Mouse (Mus musculus) macrophage (primary cell): ENCODE data around the gene Man2a1. TPM values are rescaled to one million over a fixed set of nuclear protein-coding genes. Genes with fewer than 3 reads are reported as not detected.
A peak's percentile ranks its signal among the peaks of the same experiment; 100 is the strongest.

Experiments used
- H3K27ac ChIP-seq: fragments of 350-480 bp; formaldehyde crosslinking; 2 replicates; pipeline ENCODE4 v1.9.0; 2021
- H3K36me3 ChIP-seq: fragments of 350-480 bp; formaldehyde crosslinking; 2 replicates; pipeline ENCODE4 v1.9.0; 2021; ENCODE audit errors: inconsistent target
- H3K4me3 ChIP-seq: fragments of 350-480 bp; formaldehyde crosslinking; 2 replicates; pipeline ENCODE4 v1.9.0; 2021; ENCODE audit errors: inconsistent target
- H3K79me2 ChIP-seq: fragments of 350-480 bp; formaldehyde crosslinking; 2 replicates; pipeline ENCODE4 v1.9.0; 2021; ENCODE audit errors: inconsistent target
- WGBS: methylation state at CpG from one replicate; pipeline ENCODE4 v1.1.7; 2026; ENCODE audit warnings: inconsistent platforms; ENCODE audit not compliant: missing documents; 5-methylcytosine and 5-hydroxymethylcytosine counted together
- polyA plus RNA-seq: library from polyadenylated mRNA; stranded (reverse); fragments of 250-400 nt; gene quantifications from 3 replicates; pipeline ENCODE4 v1.2.4, GENCODE M21; 2018; ENCODE audit warnings: inconsistent platforms

Man2a1 gene
- polyA plus RNA-seq, 1 experiment from 2014 or later = 83.0 TPM

DNA sequence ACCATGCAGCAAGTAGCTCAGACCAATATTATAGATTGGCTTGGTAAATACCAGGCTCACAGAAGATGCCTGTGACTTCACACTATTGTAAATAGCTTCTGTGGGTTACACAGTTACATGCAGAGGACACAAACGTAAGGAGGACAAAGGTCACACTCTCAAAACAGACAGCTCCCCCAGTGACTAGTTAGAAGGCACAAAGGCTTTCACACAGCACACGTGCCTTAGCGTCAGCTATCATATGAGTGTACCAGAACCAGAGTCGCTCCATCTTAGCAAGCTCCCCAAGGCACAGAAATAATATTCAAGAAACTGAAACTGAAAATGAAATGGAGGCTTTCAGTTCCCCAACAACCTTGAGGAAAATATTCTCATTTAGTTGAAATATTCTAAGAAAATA, 10.1 kb upstream of the Man2a1 start:
- no peaks in the 10 kb centered on the region for H3K36me3 ChIP-seq
- 73% methylated on average over 4 of the region's 4 CpGs for WGBS
- H3K27ac ChIP-seq = no peak overlapping the region
- H3K79me2 ChIP-seq = no peaks in the 10 kb centered on the region
- no peak overlapping the region for H3K4me3 ChIP-seq

DNA sequence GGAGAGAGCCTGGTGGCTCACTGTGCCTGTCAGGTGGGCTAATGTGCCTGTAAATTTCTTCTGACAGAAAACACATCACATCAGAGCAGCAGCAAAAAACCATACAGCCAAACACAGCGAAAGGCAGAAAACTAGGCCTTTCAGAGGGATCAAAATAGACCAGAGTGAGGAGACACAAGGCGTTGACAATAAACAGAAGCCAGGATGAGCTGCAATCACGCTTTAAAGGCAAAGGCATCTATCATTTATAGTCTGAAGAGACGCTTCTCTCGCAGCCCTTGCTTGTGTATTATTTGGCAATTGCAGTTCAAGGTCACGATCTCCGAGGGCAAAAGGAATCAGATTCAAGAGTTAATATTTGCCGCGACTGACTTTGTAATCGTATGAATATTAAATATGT, 9.2 kb upstream of the Man2a1 start:
- H3K79me2 ChIP-seq = no peaks in the 10 kb centered on the region
- H3K4me3 ChIP-seq = no peak overlapping the region
- no peak overlapping the region for H3K27ac ChIP-seq
- H3K36me3 ChIP-seq = no peaks in the 10 kb centered on the region
- WGBS = 96% methylated on average over 10 of the region's 10 CpGs

DNA sequence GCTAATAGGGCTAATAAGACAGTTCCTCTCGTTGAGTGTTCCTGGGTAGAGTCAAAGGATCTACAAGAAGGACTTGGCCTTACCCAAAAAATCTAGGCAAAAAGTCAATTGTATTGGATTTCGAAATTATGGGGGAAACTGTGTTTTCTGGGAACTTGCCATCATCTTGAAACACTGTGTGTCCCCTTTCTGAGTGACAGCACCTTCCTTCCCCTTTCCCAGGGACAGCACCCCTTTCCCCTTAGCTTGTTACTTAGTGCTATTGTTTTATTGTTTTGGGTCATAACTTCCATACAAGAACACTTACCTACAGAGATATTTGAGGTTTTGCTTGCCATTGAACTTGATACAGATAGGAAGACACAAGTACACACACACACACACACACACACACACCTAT, 8.2 kb upstream of the Man2a1 start:
- H3K36me3 ChIP-seq = no peaks in the 10 kb centered on the region
- WGBS = 9% methylated on average over 2 of the region's 2 CpGs

DNA sequence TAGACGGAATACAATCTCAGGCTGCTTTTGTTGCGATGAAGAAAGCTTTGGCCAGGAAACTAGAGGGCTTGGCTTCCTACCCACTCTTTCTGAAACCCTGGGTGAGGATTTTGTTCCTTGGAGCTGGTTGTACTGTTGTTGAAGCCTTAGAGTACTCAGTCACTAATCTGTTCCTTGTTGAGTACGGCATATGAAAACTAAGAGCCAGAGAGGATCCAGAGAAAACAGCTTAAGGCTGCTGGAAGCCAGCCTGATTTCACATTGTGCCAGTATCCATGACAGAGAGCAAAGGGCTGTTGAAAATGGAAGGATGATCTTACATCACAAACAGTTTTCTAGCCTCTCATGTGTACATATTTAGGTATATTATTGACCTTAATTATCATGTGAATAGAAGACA, 7.7 kb upstream of the Man2a1 start:
- no peaks in the 10 kb centered on the region for H3K79me2 ChIP-seq
- H3K4me3 ChIP-seq = no peak overlapping the region
- no peak overlapping the region for H3K27ac ChIP-seq
- H3K36me3 ChIP-seq = no peaks in the 10 kb centered on the region
- WGBS = 86% methylated on average over 3 of the region's 3 CpGs

More for the DNA sequence above, 8.2 kb upstream of the Man2a1 start:
- Histone ChIP-seq H3K4me3 (no peak overlapping the region), H3K27ac (no peak overlapping the region), H3K79me2 (no peaks in the 10 kb centered on the region)

DNA sequence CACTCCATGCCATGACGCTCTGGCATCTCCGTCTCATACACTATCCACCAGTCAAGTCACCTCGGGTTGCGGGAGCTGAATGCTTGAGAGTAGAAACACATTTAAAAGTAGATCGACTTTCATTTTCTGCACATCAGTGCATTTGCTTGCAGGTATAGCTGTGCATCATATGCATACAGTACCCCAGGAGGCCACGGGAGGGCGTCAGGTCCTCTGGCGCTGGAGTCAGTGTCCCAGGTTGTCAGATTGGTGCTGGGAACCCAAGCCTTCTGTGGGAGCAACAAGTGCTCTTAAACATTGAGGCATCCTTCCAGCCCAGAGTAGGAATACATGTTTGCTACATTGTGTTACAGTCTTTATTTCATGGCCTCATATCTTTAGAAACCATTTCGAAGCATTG, 2.8 kb upstream of the Man2a1 start:
- 91% methylated on average over 9 of the region's 9 CpGs for WGBS
- H3K36me3 ChIP-seq = no peaks in the 10 kb centered on the region
- H3K79me2 ChIP-seq = peaks cover 13% of the 10 kb centered on the region
- no peak overlapping the region for H3K27ac ChIP-seq
- H3K4me3 ChIP-seq = no peak overlapping the region

DNA sequence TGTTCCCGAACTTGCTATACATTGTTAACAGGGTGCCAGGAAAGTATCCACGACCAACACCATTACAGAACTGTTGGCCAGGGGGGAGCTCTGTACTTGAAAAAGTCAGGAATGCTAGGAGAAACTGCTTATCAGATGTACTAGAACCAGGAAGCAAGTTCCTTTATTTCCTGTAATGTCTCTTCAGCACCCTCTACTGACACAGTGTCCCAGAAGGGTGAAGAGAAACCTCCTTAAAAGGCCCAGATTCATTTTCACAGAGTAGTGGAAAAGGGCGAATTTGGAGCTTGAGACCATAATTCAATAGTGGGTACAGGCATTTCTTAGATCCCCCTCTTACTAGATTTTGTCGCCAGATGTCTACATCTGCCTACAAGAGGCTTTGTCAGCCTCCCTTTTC, 620 bp upstream of the Man2a1 start:
- WGBS = 40% methylated on average over 4 of the region's 4 CpGs
- peaks cover 34% of the 10 kb centered on the region for H3K79me2 ChIP-seq
- no peaks in the 10 kb centered on the region for H3K36me3 ChIP-seq
- H3K27ac ChIP-seq = peak overlapping the region; percentile 75
- peak overlapping the region; percentile 38 for H3K4me3 ChIP-seq

DNA sequence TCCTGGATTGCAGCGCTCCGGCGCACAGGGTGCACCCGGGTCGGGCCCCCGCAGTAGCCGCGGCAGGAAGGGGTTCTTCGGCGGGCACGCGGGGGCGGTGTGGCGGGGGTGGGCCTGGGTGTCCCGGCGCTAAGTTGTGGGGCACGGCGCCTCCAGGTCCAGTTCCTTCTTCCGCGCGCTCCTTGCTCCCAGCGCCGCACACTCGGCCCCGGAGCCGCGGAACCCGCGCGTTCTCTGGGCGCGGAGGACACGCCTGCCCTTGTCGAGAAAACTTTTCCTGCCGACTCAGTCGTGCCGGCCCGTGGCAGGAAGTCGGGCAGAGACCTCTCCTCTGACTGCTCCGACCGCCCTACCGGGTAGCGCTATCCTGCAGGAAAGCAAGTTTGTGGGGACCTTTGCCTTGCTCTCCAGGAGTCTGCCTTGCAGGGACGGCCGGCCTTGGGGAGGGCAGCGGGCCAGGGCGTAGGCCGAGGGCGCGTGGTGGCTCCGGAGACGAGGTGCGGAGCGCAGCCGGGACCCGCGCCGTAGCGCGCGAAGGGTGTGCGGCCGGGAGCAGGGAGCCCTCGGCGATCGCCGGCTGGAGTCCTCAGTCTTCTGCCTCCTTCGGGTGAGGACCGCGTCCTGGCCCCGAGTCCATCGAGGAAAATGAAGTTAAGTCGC, 685 bp downstream of the Man2a1 start:
- Histone ChIP-seq H3K36me3 (no peaks in the 10 kb centered on the region), H3K79me2 (peaks cover 47% of the 10 kb centered on the region), H3K27ac (peak overlapping the region; percentile 73), H3K4me3 (peak overlapping the region; percentile 62)
- WGBS = under 1% methylated on average over 70 of the region's 73 CpGs

DNA sequence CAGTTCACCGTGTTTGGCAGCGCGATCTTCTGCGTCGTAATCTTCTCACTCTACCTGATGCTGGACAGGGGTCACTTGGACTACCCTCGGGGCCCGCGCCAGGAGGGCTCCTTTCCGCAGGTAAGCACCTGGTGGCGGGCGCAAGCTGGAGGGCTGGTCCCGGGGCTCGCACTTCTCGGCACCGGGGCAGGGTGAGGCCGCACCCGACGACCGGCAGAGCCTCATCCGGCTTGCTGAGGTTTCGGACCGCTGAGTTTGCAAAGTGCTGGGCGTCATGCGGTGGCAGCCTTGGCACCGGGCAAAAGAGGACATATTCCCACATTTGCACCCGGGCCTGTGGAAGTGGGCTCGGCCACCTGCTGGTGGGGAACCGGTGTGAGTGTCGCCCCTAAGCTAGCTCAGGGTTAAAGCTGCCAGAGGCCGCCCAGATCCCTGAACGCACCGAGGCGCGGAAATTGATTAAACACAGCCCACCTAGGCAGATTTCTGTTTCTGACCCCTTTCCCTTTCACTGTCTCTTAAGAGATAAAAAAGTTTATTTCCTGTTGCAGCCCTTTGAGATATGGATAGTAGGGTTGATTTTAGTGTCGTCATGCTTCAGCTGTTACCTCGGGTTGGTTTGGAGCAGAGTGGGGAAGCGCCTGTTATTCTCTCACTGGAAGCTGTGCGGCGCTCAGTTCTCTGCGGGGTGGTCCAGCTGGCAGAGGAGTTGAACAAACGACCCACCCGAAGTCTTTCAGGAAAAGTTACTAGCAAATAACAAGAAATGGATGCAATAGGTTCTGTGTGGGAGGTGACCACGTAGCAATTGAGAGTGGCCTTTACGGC, 1.4 kb downstream of the Man2a1 start:
- Histone ChIP-seq H3K27ac (peak overlapping the region; percentile 73), H3K36me3 (no peaks in the 10 kb centered on the region)

DNA sequence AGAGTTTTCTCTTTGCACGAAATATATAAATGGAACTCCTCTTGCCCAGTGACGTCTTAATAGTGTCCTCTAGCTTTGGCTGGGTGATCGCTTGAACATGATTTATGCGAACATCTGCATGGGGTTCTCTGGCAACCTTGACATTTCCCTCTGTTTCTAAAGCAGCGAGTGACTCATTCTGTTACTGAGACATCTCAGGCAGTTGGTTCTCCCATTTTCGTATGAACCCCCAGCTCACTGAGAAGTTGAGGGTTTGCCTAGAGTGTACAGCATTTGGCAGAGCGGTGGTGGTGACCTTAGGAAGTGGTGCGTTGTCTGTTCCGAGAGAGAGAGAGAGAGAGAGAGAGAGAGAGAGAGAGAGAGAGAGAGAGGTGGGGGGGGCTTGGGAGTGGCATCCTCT, 2.6 kb downstream of the Man2a1 start:
- Histone ChIP-seq H3K79me2 (peaks cover 67% of the 10 kb centered on the region), H3K36me3 (no peaks in the 10 kb centered on the region), H3K27ac (no peak overlapping the region), H3K4me3 (peak overlapping the region; percentile 62; the same call in 1 of the 2 replicates)
- WGBS = 73% methylated on average over 8 of the region's 9 CpGs

More for the DNA sequence above, 1.4 kb downstream of the Man2a1 start:
- peaks cover 55% of the 10 kb centered on the region for H3K79me2 ChIP-seq
- H3K4me3 ChIP-seq = peak overlapping the region; percentile 62
- whole genome bisulfite sequencing = 4% methylated on average over 44 of the region's 44 CpGs

DNA sequence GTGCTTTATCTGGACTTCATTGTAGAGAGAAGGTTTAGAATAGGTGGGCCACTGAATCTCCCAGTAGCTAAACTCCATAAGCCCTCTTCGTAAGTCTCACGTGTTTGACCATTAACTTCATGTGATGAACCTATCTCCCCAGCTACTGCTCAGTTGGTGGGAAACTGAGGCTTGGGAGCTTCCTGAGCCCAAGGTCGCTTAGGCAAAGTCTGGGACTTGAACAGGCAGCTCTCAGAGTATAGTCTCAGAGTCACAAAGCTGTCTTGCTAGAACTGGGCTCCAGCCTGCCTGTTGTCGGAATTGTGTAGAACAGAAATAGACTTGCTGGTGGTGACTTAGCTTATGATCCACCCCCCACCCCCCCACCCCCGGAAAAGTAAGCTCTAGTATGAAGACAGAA, 3.0 kb downstream of the Man2a1 start:
- Histone ChIP-seq H3K27ac (no peak overlapping the region), H3K4me3 (no peak overlapping the region), H3K79me2 (peaks cover 71% of the 10 kb centered on the region), H3K36me3 (no peaks in the 10 kb centered on the region)
- 93% methylated on average over 4 of the region's 5 CpGs for WGBS

DNA sequence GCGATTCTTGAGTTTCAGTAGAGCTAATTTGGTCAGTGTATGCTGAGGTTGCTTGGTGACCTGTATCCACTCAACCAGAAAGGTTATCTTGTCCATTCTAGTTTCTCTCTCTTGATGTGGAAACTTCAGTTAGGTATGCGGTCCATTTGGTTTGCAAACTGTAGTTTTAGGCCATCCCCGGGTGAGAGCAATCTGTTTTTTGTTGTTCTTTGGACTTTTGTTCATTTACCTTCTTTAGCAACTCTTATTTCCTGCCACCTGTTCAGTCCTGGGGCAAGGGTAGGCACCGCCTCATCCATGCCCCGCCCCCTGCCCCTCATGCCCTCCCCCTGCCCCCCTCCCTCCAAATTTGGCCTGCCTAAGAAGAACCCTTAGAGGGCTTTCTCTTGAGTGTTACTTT, 3.6 kb downstream of the Man2a1 start:
- Histone ChIP-seq H3K27ac (no peak overlapping the region), H3K36me3 (no peaks in the 10 kb centered on the region), H3K79me2 (peaks cover 76% of the 10 kb centered on the region), H3K4me3 (no peak overlapping the region)
- 94% methylated on average over 5 of the region's 5 CpGs for WGBS

DNA sequence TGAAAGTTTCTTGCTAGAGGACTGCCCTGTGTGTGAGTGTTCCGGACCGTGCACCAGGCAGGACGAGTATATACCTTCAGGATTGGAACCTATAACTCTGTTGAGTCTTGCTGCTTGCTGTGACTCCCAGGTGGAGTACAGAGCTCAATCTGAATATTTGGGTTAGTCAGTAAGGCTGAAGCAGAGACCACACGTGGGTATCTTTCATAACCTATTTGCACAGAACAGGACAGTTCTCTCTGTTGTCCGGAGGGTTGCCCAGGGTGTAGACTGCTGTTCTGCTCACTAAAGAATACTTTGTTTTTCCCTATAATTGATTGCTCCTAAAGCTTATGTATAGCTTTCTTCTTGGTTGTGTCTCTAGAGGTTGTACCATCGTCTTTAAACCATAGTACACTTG, 7.7 kb downstream of the Man2a1 start:
- Histone ChIP-seq H3K4me3 (no peak overlapping the region), H3K79me2 (peaks cover 99% of the 10 kb centered on the region), H3K27ac (no peak overlapping the region), H3K36me3 (peaks cover 7% of the 10 kb centered on the region; the same call in 1 of the 2 replicates)
- 91% methylated on average over 6 of the region's 6 CpGs for WGBS

DNA sequence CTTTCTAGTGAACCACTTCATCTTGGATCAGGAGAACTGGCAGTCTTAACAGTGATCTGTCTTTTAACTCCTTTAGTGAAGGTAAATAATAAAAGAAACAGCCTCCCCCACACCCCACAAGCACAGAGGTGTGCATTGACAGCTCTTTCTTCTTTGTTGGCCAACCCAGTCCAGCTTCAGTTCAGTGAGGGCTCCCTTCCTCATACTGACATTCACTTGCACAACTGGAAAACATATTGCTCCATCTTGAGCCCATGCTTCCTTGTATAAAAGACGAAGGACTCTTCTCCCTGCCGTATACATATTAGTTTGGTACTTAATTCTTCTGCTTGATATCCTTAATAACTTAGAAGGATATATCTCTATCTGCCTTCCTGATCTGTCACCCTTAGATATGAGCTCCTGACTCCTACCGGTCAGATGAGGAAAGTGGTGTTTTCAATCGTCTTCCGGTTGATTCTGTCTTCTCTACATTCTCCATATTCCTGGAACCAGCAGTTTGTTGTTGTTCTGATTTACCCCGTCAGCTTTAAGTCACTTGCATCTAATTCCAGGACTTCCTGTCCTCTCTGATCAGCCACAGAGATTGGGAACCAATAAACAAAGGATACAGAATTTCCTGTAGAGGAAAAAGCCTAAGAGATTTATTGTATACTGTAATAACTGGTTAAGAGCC, 8.5 kb downstream of the Man2a1 start:
- H3K36me3 ChIP-seq = peaks cover 7% of the 10 kb centered on the region; the same call in 1 of the 2 replicates
- no peak overlapping the region for H3K4me3 ChIP-seq
- peaks cover 99% of the 10 kb centered on the region for H3K79me2 ChIP-seq
- H3K27ac ChIP-seq = no peak overlapping the region
- 68% methylated on average over 6 of the region's 6 CpGs for WGBS

DNA sequence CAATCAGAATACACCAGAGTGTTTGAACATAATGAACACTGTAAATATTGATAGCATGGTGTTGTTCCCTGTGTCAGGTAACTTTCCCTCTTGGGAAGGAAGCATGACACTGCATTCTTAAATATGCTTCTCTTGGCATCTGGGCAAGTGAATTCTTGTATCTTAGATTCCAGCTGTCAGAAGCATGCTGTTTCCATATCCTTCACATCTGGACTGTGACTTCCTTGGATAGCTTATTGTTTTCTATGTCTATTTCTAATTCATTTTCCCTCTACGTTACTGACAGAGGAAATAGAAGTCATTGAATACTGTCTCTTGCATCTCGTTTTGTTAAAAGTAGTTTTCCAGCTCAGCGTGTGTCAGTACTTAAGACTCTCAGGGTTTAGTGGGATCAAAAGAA, 9.2 kb downstream of the Man2a1 start:
- 90% methylated on average over 3 of the region's 3 CpGs for WGBS
- H3K79me2 ChIP-seq = peaks cover 99% of the 10 kb centered on the region
- no peak overlapping the region for H3K27ac ChIP-seq
- H3K36me3 ChIP-seq = peaks cover 7% of the 10 kb centered on the region; the same call in 1 of the 2 replicates
- H3K4me3 ChIP-seq = no peak overlapping the region

DNA sequence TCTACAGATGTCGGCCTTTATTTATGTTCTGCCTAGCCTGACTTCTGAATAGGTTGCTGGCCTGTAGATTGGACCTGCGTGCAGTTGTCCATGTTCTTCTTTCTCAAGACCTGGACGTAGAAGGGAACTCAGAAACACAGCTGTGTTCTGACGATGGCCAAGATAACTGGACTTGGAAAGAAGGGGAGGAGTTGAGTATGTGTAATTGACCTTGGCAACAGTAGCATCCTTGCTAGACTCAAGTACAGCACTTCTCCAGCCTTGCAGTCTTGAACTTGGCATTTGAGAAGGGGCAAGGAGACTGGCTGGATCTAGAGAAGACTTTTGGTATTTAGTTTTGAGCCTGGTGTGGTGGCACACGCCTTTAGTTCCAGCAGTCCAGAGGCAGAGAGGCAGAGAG, 10.9 kb downstream of the Man2a1 start:
- Histone ChIP-seq H3K27ac (no peak overlapping the region), H3K36me3 (peaks cover 7% of the 10 kb centered on the region; the same call in 1 of the 2 replicates), H3K4me3 (no peak overlapping the region), H3K79me2 (peaks cover 96% of the 10 kb centered on the region)
- 96% methylated on average over 5 of the region's 5 CpGs for WGBS
